ENCODE assay signal across 28 mouse cellular contexts in the genomic region with DNA sequence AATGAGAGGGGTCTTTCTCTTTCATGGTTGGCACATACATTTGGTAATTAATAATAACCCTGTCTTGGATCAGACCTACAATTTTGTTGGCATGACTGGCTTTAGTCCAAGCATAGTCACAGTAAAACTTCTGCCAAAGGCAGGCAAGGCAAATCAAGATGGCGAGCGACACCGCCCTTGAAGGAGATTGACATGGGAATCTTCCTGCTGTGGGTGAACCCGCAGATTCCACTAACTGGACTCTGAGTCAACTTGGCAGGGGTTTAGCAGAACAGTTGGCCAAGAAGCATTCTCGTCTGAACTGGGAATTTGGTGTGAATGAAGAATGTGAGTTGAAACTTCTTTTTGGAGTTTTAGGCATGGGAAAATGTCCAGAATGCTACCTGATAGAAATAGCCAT. TPM values are rescaled to one million over a fixed set of nuclear protein-coding genes. Genes with fewer than 3 reads are reported as not detected.
DNase-seq lines count a peak whose midpoint lies in the region; ATAC-seq and TF ChIP-seq lines count a peak whose summit lies in the region.
"Had no signal": no experiment of that assay in that cellular context is flagged by ENCODE, and none has a peak within 500 bp of the region (broad histone marks: within the 10 kb centered on the region; RNA-seq: fewer than 3 reads in every experiment).

No protein-coding gene starts in this region.

- TF ChIP-seq POLR2A in brain, embryonic 14.5 days (IDR thresholded peaks at IDR 0.05; ENCODE audit: borderline replicate concordance, extremely low read depth, insufficient read depth, insufficient read length, poor library complexity, severe bottlenecking), result no peak

- WGBS in hindbrain, postnatal 0 days, result 57% methylated on average over 5 of the region's 5 CpGs
- WGBS in hindbrain, embryonic 10.5 days, result 90% methylated on average over 5 of the region's 5 CpGs

- 0 out of 2 replicates have a peak, but pooled peaks cover 3% of the 10 kb centered on the region for H3K4me1 ChIP-seq in hindbrain, postnatal 0 days (ENCODE audit: insufficient read depth, low read length)
- H3K4me1 ChIP-seq in hindbrain, embryonic 10.5 days (replicated peaks), result no peaks in the 10 kb centered on the region
- H3K4me1 ChIP-seq: embryonic facial prominence, embryonic 15.5 days had no signal

- H3K4me2 ChIP-seq in hindbrain, postnatal 0 days (ENCODE audit: low read depth, low read length), result no peak overlapping the region
- H3K4me2 ChIP-seq: embryonic facial prominence, embryonic 13.5 days; embryonic facial prominence, embryonic 15.5 days; forebrain, embryonic 13.5 days; forebrain, embryonic 15.5 days had no signal

- no peak for TF ChIP-seq CTCF in hindbrain, postnatal 0 days (IDR thresholded peaks at IDR 0.05; ENCODE audit: low read depth)
- TF ChIP-seq CTCF in brain, embryonic 14.5 days (IDR thresholded peaks at IDR 0.05; ENCODE audit: borderline replicate concordance, extremely low read depth, insufficient read depth, insufficient read length), result no peak

- no peaks in the 10 kb centered on the region for H3K9me3 ChIP-seq in hindbrain, postnatal 0 days (ENCODE audit: low read length)
- no peaks in the 10 kb centered on the region for H3K9me3 ChIP-seq in hindbrain, embryonic 10.5 days
- H3K9me3 ChIP-seq: embryonic facial prominence, embryonic 13.5 days; embryonic facial prominence, embryonic 15.5 days; forebrain, embryonic 13.5 days; forebrain, embryonic 15.5 days had no signal

- no peak for ATAC-seq in hindbrain, postnatal 0 days
- ATAC-seq: activated CD4-positive, CD25-positive, alpha-beta regulatory T cell, adult 4 months; forebrain, embryonic 13.5 days; forebrain, embryonic 15.5 days; forebrain, postnatal 0 days; Patski had no signal

- DNase-seq in hindbrain, postnatal 0 days (ENCODE audit: low spot score), result peak; percentile 17
- DNase-seq in hindbrain, embryonic 10.5 days (ENCODE audit: low spot score), result no peak
- peak; percentile 63 for DNase-seq in brain, embryonic 14.5 days (ENCODE audit: low read depth)
- no peak for DNase-seq in frontal cortex, postnatal 10 days (ENCODE audit: low spot score in 2 of 2)
- DNase-seq in spleen, adult 18-20 months, result no peak
- DNase-seq: adrenal gland, adult 8-10 months; adrenal gland, postnatal 14 days; adrenal gland, postnatal 36 days; cerebellum, adult 11 months; cerebellum, adult 18-20 months; cerebellum, adult 8-10 months; cerebellum, adult 9-11 months; cerebellum, postnatal 14 days; cerebellum, postnatal 36 days; embryo, embryonic 11 days; forebrain, postnatal 0 days had no signal

- H3K9ac ChIP-seq in hindbrain, postnatal 0 days (replicated peaks; ENCODE audit: low read length), result no peak overlapping the region
- H3K9ac ChIP-seq: embryonic facial prominence, embryonic 13.5 days; embryonic facial prominence, embryonic 15.5 days; forebrain, embryonic 13.5 days; forebrain, embryonic 15.5 days; forebrain, postnatal 0 days had no signal

- H3K27me3 ChIP-seq in hindbrain, postnatal 0 days (ENCODE audit: insufficient read depth, low read length), result no peaks in the 10 kb centered on the region
- peaks cover 98% of the 10 kb centered on the region for H3K27me3 ChIP-seq in hindbrain, embryonic 10.5 days (ENCODE audit: insufficient read depth, poor library complexity, severe bottlenecking)
- H3K27me3 ChIP-seq: embryonic facial prominence, embryonic 15.5 days; forebrain, embryonic 15.5 days had no signal

- H3K27ac ChIP-seq in hindbrain, postnatal 0 days, result no peak overlapping the region
- H3K27ac ChIP-seq in hindbrain, embryonic 10.5 days, result no peak overlapping the region
- H3K27ac ChIP-seq: embryonic facial prominence, embryonic 13.5 days; embryonic facial prominence, embryonic 15.5 days; forebrain, embryonic 13.5 days; forebrain, embryonic 15.5 days had no signal

- H3K4me3 ChIP-seq in hindbrain, postnatal 0 days (ENCODE audit: low read length), result no peak overlapping the region
- no peak overlapping the region for H3K4me3 ChIP-seq in hindbrain, embryonic 10.5 days
- H3K4me3 ChIP-seq: embryonic facial prominence, embryonic 13.5 days; embryonic facial prominence, embryonic 15.5 days; erythroblast, embryonic 14.5 days; forebrain, embryonic 13.5 days; forebrain, embryonic 15.5 days had no signal

- no peaks in the 10 kb centered on the region for H3K36me3 ChIP-seq in hindbrain, postnatal 0 days (ENCODE audit: insufficient read depth, low read length)
- H3K36me3 ChIP-seq in hindbrain, embryonic 10.5 days, result no peaks in the 10 kb centered on the region
- H3K36me3 ChIP-seq: embryonic facial prominence, embryonic 13.5 days; embryonic facial prominence, embryonic 15.5 days; forebrain, embryonic 15.5 days had no signal

RNA-seq across cellular contexts. Expression of a gene that starts 52.1 kb away (rescaled TPM):
- 0.52 and 1.8 TPM in 2 replicates for total RNA-seq in hindbrain, postnatal 0 days (2014; rRNA removed)
- polyA plus RNA-seq in hindbrain, postnatal 0 days (2015; fragmentation: Nextera tagmentation; extraction: Ambion mirVana), result not detected in 2 replicates
- polyA plus RNA-seq in hindbrain, embryonic 10.5 days (2016; fragmentation: Nextera tagmentation; extraction: Ambion mirVana), result 0.24 and 1.7 TPM in 2 replicates
- 16.5 and 79.1 TPM in 2 replicates for polyA plus RNA-seq in brain, embryonic 14.5 days (2012; rRNA removed)
- total RNA-seq: adrenal gland, adult 18-20 months; adrenal gland, adult 8-10 months; adrenal gland, postnatal 14 days; adrenal gland, postnatal 36 days; common myeloid progenitor, adult 5-6 weeks; ES-E14; MEL had no signal
- polyA plus RNA-seq: C2C12; erythroblast, embryonic 14.5 days; Patski had no signal

Comparison
In these comparisons a context has a peak if more than half of its experiments do, and no peak if none do; other contexts are left out.
1. DNase-seq: peak in hindbrain, postnatal 0 days (single experiment) and brain, embryonic 14.5 days (single experiment); none in hindbrain, embryonic 10.5 days (single experiment), frontal cortex, postnatal 10 days (0 of 2) and spleen, adult 18-20 months (0 of 2).